Mouse (Mus musculus): ENCODE results near the gene Nmrk1.
"Not testable (repeated sequence)": the region's sequence is repeated elsewhere in the genome, so short reads cannot be mapped to it uniquely, and the experiment has no call there.

The Nmrk1 gene

DNA sequence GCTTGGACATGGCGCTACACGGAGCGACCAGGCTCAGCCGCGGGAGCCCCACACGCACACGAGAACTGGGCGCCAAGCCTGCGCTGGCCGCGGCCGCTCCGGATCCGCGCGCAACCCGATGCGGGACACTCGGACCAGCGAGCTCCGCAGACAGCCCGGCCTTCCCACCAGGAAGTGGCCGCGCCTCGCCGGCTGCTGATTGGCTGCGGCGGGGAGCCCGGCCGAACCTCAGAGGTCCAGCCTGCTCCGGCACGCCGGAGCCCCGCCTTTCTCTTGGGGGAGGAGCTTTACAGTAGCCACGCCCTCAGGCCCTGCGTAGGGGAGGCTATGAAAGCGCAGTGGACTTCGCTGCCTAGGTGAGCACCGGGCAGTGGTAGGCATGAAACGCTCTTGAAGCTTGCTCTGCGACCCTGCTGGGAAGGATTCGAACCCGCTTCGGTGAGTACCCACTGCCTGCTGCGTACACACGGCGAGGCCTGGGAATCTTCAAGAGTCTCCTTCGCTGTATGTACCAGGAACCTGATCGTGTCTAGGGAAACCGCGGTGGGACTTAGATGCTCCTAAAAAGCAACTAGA, at the start of gene Nmrk1, which contains the start of gene Ostf1:
Nmrk1 (plus strand) TSS at position 307 of the 576 bp plus-strand sequence.
Ostf1 (minus strand) TSS at position 180 of the 576 bp plus-strand sequence.
- peak; percentile 87 for DNase-seq (ENCODE audit: low read depth, low spot score)

DNA sequence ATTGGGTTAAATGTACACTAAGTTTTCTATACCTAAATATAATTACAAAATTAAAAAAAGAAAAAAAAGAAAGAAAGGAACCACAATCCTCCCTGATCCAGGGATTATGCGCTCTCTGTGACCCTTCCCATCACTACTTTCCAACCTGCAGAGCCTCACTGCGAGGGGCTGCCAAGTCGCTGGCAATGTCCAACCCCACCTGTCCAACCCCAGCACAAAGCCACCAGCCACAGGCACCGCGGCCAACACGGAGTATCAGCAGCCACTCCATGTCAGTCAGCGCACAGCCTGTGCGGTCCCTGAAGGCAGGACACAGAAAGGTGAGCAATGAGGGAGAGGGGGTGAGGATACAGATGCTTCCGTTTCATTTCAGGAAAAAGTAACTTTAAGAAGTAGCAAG, 49.5 kb upstream of the Nmrk1 start:
- DNase-seq (ENCODE audit: low read depth, low spot score): no peak

DNA sequence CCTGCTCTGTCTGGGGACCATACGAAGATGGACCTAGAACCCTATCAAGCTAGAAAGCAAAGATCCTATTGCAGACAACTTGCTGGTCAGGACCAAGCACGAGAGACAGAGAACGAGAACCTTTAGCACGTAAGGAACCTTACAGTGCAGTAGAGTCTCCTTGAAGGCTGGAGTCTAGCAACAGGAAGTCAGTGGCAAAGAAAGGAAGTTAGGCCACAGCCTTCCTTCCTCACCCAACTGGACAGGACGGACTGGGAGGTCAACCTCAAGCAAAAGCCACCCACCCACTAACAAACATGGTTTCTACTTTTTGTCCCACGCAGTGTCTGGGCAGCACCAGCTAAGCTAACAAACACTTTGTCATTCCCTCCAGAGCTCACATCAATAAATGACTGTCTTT, 48.9 kb upstream of the Nmrk1 start:
- no peak for DNase-seq (ENCODE audit: low read depth, low spot score)

DNA sequence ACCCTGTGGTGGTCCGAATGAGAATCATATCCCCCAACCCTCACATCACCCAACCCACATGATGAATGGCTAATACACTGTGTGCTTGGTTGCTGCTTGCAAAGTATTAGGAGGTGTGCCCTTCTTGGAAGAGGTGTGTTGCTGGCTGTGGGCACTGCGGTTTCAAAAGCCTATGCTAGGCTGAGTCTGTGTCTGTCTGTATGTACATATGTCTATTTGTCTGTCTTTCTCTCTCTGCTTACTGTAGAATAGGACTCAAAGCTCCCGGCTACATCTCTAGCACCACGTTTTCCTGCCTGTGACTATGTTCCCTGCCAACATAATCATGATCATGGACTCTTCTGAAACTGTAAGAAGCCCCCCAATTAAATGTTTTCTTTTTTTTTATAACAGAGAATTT, 48.0 kb upstream of the Nmrk1 start:
- DNase-seq (ENCODE audit: low read depth, low spot score): no peak

DNA sequence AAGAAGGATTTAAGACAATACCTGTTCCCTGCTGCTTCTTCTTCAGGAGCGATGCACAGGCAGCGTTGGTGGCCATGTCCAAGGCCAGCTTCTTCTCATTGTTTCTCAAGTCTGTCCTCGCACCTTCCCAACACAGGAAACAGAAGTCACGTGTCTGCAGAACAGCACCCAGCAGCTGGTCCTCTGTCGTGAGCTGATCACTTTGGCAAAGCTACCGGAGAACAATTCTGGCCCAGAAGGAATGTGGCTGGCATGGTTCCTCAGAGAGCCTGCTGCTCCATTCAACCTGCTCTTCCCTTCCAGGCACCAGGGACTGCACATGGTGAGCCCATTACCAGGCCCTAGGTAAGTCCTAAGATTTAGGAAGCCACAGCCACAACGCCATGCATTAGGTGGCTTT, 47.1 kb upstream of the Nmrk1 start:
- no peak for DNase-seq (ENCODE audit: low read depth, low spot score)

DNA sequence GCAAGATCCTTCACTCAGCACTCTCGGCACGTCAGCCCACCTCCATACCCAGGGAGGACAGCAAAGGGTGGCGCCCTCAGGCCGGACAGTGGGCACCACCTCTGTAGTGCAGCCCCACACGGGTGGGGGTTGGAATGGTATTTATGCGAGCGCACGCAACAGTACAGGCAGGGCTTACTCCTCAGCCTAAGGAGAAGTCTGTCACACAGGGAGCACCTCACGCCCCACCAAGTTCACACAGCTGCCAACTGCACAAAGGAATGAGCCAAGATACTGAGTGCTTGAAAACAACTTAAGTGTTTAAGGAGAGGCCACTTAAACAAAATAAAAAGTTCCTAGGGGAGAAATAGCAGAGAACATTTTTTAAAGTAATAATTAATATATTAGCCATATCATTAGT, 44.6 kb upstream of the Nmrk1 start:
- no peak for DNase-seq (ENCODE audit: low read depth, low spot score)

DNA sequence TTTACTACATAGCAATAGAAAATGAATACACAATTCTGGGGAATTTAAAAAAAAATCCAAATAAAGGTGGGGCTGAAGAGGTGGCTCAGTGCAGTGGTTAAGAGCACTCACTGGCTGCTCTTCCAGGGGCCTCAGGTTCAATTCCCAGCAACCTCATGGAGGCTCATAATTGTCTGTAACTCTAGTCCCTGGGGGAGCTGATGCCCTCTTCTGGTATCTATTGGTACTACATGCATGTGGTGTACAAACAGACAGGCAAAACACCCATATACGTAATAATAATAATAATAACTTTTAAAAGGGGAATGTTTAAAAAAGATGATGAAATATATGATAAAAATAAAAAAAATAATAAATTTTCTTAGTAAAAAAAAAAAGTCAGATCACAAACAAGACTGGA, 43.5 kb upstream of the Nmrk1 start:
- no peak for DNase-seq (ENCODE audit: low read depth, low spot score)

DNA sequence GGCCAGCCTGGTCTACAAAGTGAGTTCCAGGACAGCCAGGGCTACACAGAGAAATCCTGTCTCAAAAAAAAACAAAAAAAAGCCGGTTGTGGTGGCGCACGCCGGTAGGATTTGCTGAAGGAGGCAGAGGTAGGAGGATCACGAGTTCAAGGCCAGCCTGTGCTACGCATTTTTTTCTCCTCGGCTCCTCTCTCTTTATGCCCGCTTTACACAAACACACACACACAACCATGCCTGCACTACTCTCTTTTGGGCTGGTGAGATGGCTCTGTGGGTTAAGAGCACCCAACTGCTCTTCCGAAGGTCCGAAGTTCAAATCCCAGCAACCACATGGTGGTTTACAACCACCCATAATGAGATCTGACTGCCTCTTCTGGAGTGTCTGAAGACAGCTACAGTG, 42.9 kb upstream of the Nmrk1 start:
- DNase-seq (ENCODE audit: low read depth, low spot score): not testable (repeated sequence)

DNA sequence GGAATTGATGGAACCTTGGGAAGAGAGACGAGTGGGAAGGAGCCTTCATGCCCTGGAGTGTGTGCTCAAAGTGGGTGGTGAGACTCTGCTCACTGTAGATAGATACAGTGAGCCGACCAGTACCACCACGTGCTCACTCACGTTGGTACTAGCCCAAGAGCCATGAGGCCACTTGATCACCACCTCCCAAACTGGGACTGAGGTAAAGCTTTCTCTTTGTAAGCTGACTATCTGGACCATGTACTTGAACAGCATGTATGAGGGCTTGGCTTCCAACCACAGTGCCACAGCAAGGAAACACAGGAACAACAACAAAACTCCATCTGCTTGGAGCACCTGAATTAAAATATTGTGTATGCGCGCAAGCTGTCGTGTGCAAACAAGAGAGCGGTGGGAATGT, 42.5 kb upstream of the Nmrk1 start:
- no peak for DNase-seq (ENCODE audit: low read depth, low spot score)

DNA sequence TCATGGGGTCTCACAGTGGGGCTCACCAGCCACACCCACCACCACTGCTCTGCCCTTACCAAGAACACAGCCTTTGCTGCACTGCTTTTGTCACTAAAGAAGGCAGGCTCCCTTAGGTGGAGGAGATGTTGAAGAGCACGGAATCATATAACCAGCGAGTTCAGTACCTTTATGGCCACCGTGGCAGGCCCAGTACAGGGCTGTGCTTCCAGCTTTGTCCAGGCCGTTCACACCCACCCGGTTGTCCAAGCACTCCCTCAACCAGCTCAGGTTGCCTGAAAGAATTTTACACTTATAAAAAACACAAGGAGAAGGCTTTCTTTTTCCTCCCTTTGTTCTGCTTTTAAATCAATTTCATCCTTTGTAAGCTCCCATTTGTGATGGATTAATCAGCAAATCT, 41.5 kb upstream of the Nmrk1 start:
- DNase-seq (ENCODE audit: low read depth, low spot score): no peak

DNA sequence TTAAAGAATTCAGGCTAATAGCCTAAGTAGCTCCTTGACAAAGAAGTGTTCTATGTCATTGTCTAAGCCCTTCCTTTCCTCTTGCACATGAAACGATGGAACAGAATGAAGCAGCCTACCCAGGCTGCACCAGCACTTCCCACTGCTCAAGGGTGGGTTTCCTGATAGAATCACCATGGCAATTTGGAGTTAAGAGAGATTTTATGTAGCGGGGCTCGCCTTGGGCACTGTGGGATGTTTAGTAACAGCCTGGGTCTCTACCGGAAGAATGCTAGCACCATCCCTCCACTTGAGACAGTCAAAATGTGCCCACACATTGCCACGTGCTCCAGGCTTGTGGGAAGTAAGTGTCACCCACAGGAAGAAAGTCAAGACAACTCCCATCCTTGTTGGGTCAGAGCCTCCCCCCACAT, 40.8 kb upstream of the Nmrk1 start:
- no peak for DNase-seq (ENCODE audit: low read depth, low spot score)

DNA sequence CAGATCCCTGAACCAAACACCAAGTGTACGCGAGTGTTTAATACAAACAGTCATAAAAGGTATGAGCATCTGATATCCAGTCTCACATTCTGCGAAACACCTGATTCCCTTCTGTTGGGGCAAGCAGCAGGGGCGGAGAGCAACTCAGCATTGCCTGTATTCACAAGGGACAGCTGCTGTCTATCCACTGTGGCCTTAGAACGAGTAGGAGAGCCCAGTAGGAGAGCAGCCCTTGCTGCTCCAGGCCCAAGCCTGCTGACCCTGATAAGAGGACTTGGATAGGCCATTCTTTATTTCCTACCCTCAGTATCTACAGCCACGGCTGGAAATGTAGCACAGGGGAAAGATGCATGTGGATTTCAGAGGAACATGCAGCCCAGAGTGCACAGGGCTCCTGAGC, 38.8 kb upstream of the Nmrk1 start:
- no peak for DNase-seq (ENCODE audit: low read depth, low spot score)

DNA sequence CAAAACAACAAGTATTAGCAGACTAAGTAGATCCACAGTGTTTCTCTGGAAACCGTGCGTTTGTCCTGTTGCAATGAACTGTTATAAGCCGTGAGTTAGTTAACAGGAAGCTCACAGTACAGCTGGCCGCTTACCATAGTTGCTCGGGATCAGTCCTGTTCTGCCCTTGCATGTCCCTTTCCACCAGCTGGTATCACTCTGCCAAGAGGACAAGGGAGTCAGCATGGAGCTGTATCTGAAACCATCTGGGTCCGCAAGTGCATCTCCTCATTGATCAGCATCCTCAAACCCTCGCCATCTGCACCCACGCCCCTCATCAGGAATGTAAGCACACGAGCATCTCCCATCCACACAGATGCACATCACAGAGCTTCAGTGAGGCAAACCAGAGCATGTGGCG, 38.0 kb upstream of the Nmrk1 start:
- DNase-seq (ENCODE audit: low read depth, low spot score): no peak

DNA sequence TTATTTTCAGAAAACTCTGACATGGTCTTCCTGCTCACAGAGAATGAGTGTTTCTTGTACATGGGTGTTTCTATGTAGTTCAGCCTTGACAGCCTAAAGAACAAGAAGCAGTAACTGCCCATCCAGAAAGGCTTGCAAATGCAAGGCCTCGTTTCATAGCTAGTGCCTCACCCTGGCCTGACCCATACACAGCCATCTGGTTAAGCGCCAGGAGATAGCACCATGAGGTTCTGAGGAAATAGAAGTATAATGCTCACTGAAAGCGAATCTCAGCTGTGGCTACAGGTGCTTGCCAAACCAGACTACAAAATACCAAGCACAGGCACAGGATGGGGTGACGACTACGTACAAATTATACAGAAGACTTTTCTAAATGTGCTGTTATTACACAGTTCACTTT, 34.9 kb upstream of the Nmrk1 start:
- no peak for DNase-seq (ENCODE audit: low read depth, low spot score)

DNA sequence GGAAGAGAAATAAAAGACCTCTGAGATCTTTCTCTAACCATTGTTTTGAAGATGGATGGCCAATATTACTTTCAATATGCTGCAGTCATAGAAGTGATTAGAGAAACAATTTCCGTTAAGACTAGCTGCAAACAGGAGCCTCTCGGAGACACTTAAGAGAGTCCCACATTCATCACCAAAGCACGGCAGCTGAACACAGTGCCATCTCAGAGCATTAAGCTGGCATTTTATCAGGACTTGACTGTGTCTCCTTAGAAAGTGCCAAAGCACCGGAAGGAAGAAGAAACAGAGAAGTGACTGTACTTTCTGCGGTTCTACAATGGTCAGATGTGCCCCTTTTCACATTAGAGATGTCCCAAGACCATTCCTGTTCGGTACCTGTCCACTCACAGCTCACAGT, 34.0 kb upstream of the Nmrk1 start:
- DNase-seq (ENCODE audit: low read depth, low spot score): no peak

DNA sequence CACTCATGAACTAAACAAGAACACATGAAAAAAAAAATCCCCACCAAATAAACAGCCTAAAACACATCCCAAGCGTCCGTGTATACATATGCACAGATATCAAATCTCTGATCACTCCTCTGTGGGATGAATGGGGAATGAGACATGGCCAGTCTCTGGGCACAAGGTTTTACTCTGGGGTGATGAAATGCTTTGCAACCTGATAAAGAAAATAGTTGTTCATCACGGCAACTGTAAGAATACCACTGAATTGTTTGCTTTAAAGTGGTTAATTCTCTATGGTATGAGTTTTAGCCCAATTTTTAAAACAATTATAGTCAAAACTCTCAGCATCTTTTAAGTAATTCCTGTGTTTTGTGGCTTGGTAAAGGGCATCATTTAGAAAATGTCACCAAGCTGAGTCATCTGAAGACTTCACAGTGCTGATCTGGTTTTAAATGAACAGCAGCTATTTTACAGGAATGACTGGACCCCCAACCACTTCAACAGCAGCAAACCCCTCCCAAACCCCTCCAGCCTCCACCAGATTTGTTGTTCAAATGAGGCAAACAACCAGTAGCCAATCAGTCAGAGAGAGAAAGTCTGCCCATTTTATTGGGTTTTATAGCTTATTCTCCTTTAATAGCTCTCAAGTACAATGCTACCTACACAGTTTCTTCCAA, 33.4 kb upstream of the Nmrk1 start:
- no peak for DNase-seq (ENCODE audit: low read depth, low spot score)

DNA sequence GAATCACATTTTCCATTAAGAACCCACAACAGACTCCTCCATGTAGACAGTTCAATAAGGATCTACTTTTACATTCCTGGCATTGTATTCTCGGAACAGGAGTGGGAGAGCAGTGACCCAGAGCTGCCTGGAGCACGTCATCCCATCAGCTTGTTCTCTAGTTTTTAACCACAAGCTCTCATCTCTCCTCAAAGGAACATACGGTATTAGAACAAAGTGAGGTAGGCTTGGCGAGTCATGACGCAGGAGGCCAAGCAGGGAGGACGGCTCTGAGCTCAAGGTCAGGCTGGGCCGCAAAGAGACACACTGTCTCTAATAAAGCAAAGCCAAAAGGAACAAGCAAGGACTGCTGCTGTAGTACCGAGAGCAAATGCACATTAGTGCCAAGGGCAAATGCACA, 32.7 kb upstream of the Nmrk1 start:
- no peak for DNase-seq (ENCODE audit: low read depth, low spot score)

DNA sequence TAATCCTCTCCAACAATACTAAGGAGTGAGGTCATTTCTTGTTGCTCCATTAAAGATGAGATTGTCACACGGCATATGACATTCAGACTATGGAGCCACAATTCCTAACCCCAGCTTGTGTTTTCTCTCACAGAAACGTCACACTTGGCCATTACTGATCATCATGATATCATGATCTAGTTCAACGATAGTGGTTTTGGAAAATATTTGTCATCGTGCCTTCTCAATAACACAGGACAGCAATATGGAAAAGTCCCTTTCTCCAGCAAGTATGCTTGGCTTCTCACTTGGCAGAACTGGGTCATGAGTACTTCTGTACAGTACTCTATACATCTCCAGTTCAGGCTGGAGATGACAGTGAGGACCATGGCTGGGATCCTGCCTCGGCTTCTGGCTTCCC, 32.1 kb upstream of the Nmrk1 start:
- no peak for DNase-seq (ENCODE audit: low read depth, low spot score)

DNA sequence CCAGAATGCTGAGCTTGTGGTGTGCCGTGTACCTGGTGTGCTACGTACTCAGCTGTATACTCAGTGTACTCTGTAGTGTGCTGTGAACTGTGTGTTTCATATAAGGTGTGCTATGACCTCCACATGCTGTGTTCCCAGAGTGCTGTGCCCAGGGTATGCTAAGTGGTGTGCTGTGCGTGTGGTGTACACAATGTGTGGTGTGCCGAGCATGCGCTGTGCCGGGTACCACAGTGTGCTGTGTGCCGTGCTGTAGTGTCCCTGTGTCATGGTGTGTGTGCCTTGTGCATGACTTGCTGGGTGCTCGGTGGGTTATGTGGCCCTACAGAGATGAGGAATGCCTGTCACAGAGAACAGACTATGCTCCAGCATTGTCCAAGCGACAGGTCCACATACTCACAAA, 31.1 kb upstream of the Nmrk1 start:
- DNase-seq (ENCODE audit: low read depth, low spot score): no peak

DNA sequence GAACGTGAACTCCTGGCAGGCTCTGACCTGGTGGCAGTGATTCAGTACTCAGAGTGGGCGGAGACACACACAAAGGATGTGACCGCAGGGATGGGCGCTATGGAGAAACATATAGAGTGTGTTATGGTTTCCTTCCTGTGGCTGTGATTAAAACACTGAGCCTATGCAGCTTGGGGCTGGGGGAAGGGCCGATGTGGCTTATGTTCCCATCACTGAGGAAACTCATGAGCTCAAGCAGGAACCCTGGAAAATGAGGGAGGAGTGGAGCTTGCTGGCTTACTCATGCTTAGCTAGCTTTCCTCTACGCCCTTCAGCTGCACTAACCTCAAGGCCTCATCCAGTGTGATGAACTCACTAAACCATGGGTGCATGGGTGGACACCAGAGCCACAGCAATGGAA, 28.7 kb upstream of the Nmrk1 start:
- no peak for DNase-seq (ENCODE audit: low read depth, low spot score)

DNA sequence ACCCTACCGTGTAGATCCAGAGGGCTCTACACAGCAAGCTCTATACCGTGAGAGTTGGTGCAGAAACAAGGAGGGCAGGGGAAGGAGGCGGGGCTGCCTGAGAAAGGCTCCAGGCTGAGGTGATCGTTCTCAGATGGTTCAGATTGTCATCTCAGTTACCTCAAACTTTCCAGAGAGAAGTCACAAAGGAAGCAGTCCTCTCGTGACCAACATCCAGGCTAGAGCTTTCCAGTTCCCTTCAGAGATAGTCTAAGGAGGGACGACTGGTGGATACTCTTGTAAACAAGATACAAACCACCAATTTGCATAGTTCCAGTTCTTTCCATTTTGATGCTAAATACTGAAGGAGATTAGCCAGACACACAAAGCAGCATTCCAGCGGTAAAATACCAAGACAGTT, 23.8 kb upstream of the Nmrk1 start:
- no peak for DNase-seq (ENCODE audit: low read depth, low spot score)

DNA sequence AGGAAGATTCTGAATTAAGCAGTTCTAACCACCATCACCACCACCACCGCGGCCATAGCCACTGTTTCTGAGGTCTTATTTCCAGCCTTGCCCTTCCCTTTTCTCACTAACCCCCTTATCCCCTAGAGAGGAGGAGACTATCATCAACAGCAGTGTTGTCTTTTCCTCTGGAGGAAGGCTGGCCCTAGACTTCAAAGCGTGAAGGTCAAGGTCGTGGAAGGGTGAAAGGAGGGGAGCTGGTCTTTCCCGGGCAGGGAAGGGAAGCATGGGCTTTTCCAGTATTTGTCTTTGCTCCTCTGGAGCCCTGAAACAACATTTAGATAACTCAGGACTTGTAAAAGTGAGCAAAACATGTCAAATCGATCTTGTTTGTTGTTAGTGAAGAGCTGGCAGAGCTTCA, 22.8 kb upstream of the Nmrk1 start:
- DNase-seq (ENCODE audit: low read depth, low spot score): no peak

DNA sequence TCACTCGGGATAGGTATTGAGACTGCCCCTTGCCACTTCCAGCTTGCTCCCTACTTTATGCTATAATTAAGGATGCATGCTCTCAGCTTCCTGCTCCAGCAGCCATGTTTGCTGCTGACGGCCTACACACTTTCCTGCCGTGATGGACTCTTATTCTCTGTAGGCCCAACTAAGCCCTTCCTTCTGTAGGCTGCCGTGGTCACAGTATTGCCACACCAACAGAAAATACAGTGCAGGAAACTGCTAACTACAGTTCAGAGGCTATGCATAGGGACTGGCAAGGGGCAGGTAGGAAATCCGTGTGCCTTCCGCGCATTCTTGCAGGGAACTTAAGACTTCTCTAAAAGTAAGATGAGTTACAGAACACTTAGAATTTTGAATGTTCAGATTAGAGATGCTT, 17.4 kb upstream of the Nmrk1 start:
- DNase-seq (ENCODE audit: low read depth, low spot score): no peak

DNA sequence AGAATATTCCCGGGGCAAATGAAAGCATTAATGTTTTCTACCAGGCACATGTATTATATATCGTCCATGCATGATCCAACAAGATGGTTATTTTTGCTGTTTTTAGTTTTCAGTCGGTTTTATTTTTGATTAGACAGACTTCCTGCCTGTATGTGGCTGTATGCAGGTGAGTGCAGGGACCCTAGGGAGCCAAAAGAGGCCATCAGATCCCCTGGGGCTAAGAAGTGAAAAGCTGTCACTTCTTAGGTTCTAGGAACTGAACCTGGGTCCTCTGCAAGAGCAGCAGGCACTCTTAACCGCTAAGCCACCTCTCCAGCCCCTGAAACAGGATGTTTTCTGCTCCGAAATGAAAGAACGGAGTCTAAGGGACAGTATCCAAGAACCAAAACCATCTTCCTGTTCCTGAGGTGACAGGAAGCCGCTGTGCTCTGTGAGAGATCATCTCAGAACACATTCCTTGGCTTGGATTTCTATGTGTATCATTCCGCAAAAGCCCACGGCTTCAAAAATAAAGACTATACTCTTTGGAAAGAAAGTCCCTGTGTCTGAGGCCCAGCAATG, 16.0 kb upstream of the Nmrk1 start:
- DNase-seq (ENCODE audit: low read depth, low spot score): no peak
